Mouse (Mus musculus) cortical plate, adult 2 months (tissue): ENCODE measurements around the gene Cnn2.

Source experiments
- CTCF ChIP-seq: fragments of 200-500 bp; IDR thresholded peaks from 2 replicates; pipeline ENCODE4 v1.5.1; 2011; ENCODE audit warnings: mild to moderate bottlenecking, control low read depth, low read length; ENCODE audit not compliant: insufficient read depth; ENCODE audit errors: extremely low read depth
- POLR2A ChIP-seq: fragments of 200-500 bp; IDR thresholded peaks from 2 replicates; pipeline ENCODE4 v1.6.1; 2011; ENCODE audit warnings: mild to moderate bottlenecking, low read length, control low read depth; ENCODE audit not compliant: insufficient read depth; ENCODE audit errors: extremely low read depth

DNA sequence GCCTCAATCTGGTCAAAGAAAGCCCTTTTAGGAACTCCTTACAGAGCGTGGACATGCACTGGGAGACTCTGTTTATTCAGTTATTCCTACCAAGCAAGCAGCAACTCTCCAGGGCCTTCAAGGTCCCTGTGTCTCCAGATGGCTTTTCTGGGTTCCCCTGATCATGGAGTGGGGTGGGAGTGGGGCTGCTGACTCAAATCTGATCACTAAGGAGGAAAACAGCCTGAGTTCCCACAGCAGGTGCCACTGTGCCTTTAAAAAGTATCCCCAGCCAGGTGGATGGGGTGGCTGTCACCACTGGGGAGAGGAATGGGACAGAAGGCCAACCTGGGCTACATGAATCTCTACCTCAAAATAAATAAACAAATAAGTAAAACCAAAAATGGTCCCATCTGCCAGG, 45.4 kb upstream of the Cnn2 start:
- TF ChIP-seq POLR2A, result no peak
- TF ChIP-seq CTCF, result no peak
